Mouse (Mus musculus) ES-E14 (cell line): ENCODE results near the gene Frat2.

ENCODE experiments used
- CHD2 ChIP-seq: IDR thresholded peaks from 2 replicates; pipeline ENCODE4 v1.6.1; 2014; ENCODE audit warnings: mild to moderate bottlenecking, low read depth, low read length, inconsistent platforms
- HCFC1 ChIP-seq: IDR thresholded peaks from 2 replicates; pipeline ENCODE4 v1.6.1; 2012; ENCODE audit warnings: low read length, inconsistent platforms, borderline replicate concordance; ENCODE audit not compliant: insufficient read depth
- MAFK ChIP-seq: IDR thresholded peaks from 2 replicates; pipeline ENCODE4 v1.6.1; 2014; ENCODE audit warnings: mild to moderate bottlenecking, low read depth, low read length, inconsistent platforms; ENCODE audit not compliant: insufficient read depth
- ZC3H11A ChIP-seq: IDR thresholded peaks from 2 replicates; pipeline ENCODE4 v1.6.1; 2012; ENCODE audit warnings: low read depth, mild to moderate bottlenecking, inconsistent platforms, low read length, borderline replicate concordance
- ZNF384 ChIP-seq: IDR thresholded peaks from 2 replicates; pipeline ENCODE4 v1.6.1; 2012; ENCODE audit warnings: low read depth, low read length, inconsistent platforms

DNA sequence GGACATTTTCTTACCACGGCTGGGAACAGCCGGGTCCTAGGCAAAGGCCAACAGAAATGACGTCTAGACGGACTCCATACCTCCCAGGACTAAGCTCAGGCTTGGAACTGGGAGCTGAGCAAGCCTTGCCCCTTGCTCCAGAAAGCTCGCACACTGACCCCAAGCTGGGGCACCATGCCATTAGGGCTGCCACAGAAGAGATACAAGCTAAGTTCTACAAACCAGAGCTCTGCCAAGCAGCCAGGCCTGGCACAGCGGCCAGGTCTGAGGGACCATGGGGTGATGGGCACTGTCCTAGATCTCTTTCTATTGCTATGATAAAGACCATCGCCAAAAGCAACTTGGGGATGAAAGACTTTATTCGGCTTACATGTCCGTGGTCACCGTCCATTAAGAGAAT, 35.4 kb downstream of the Frat2 start:
- TF ChIP-seq CHD2 (no peak), HCFC1 (no peak), ZC3H11A (no peak), MAFK (no peak), ZNF384 (no peak)
